Mouse (Mus musculus): ENCODE results near the gene Pcyt1a.
"Not testable (repeated sequence)": the region's sequence is repeated elsewhere in the genome, so short reads cannot be mapped to it uniquely, and the experiment has no call there.

Gene Pcyt1a

GRCm38 (mm10) chr16:32431926-32432325 is 1.2 kb downstream of the Pcyt1a start:
- in situ Hi-C loops (cut with MboI; ENCODE audit: low sequenced_read_pairs), result no loop called here

- in situ Hi-C loops (cut with MboI; ENCODE audit: low sequenced_read_pairs), result no loop called here
These were observed 2.4 kb downstream of the Pcyt1a start for GRCm38 (mm10) chr16:32433138-32433537.

- in situ Hi-C loops (cut with MboI; ENCODE audit: low sequenced_read_pairs), result no loop called here
These were observed 3.3 kb downstream of the Pcyt1a start for GRCm38 (mm10) chr16:32434066-32434465.

DNA sequence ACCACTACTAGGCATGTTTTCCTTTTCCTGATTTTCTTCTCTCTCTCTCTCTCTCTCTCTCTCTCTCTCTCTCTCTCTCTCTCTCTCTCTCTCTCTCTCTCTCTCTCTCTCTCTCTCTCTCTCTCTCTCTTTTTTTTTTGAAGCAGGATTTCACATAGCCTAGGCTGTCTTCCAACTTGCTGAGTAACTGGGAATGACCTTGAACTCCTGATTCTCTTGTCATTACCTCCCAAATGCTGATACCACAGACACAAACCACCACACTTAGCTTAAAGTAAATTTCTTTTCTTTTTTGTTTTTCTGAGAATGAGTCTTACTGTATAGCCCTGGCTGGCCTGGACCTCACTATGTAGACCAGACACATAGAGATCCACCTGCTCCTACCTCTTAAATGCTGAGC is 4.0 kb downstream of the Pcyt1a start:
- in situ Hi-C loops (cut with MboI; ENCODE audit: low sequenced_read_pairs), result no loop called here

DNA sequence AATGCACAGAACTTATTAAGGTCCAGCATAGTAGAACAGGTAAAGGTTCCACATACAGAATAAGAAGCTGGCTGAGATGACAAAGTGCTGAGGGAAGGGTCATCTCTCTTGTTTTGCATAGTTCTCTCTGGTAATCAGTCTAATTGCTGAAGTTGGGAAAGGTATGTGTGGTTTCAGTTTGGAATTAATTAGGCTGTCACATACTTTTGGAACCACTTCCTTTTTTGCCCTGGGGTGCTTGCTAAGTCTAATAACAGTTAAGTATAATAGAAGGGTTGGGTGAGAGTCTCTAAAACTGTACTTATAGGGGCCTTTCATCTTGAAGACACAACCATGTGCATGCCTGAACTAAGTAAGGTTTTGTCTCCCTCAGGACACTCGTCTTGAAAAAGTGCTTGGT is 5.9 kb downstream of the Pcyt1a start:
- in situ Hi-C loops (cut with MboI; ENCODE audit: low sequenced_read_pairs), result no loop called here

DNA sequence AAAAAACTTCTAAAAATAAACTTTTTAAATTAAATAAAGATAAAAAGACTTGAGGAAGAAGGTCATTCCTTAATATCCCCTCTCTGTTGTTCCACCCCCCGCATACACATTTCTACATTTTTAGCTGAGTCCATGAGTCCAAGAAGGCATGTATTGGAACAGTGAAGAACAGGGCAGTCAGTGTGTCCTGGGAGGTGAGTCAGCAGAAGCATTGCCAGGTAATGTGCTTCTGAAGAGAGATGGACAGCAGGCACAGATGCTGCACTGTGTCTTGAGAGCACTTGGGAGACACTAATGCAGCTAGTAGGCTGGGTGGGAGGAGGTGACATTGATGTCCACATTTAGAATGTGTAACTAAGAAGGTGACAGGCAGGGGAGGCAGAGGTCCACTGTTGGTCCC is 6.5 kb downstream of the Pcyt1a start:
- in situ Hi-C loops (cut with MboI; ENCODE audit: low sequenced_read_pairs), result no loop called here

DNA sequence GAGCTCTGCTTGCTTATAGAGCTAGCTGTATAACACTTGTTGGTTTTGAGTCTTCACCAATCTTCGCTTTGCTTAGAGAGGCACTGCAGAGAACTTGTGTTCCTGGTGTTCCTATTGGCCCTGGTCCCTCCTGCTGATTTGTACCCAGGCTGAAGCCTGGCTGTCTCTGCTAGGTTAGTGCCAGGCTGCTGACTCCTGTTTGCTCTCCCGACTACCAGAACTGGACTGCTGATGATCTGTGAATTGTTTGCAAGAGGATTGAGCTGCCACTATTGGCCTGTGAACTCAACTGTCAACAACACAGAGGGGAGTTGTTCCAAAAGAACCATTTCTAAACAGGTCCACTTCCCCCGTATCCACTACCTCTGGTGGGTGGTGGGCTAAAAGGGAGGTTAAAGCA is 10.7 kb downstream of the Pcyt1a start:
- in situ Hi-C loops (cut with MboI; ENCODE audit: low sequenced_read_pairs), result no loop called here

DNA sequence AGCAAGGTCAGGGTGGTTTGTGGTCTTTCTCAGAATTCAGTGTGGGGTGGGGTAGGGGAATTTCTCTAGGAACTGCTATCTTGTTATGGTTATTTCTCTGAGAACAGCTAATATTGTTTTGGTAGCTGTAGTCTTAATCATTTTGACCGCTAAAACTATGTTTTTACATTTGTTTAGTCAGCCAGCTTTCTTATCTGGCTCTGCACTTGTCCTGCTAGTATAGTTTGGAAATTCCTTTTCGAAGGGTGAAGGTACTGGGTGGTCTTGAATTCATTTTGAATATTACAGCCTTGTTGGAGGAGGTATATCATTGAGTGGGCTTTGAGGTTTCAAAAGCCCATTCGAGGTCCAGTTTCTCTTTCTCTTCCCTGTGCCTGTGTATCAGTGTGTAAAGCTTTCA is 13.9 kb downstream of the Pcyt1a start:
- in situ Hi-C loops (cut with MboI; ENCODE audit: low sequenced_read_pairs), result not testable (repeated sequence)

GRCm38 (mm10) chr16:32445558-32445957 is 14.8 kb downstream of the Pcyt1a start:
- in situ Hi-C loops (cut with MboI; ENCODE audit: low sequenced_read_pairs), result no loop called here

- in situ Hi-C loops (cut with MboI; ENCODE audit: low sequenced_read_pairs), result no loop called here
These were observed 15.9 kb downstream of the Pcyt1a start for GRCm38 (mm10) chr16:32446563-32447138.

DNA sequence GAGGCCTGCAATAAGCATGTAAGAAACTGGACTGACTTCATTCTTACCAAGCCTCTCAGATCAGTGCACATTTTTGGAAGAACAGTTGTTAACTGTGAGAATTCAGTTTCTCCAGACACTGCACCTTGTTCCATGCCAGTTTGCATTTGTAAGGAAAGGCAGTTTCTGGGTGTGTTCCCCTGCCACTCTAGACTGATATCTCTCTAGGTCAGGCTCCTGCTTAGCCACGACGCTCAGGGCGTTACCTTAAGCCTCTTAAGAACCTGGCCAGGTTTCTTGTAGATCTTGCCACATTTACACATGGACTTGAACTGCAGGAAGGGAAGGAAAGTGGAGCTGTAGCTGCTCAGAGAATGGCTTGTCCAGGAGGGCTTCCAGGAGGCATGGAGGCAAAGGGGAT is 18.9 kb downstream of the Pcyt1a start:
- in situ Hi-C loops (cut with MboI; ENCODE audit: low sequenced_read_pairs), result no loop called here

DNA sequence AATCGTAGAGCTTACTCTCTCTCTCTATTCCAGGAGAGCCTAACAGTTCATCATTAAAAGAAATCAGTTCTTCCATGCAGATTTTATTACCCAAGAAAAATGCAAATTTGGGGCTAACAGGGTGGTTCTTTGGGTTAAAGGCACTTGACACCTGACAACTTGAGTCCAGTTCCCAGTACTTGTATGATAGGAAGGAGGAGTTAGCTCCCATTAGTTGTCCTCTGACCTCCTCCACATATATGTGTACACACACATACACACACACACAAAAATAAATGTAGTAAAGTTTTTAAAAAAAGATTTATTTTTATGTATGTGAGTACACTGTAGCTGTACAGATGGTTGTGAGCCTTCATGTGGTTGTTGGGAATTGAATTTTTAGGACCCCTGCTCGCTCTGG is 19.4 kb downstream of the Pcyt1a start:
- in situ Hi-C loops (cut with MboI; ENCODE audit: low sequenced_read_pairs), result no loop called here

DNA sequence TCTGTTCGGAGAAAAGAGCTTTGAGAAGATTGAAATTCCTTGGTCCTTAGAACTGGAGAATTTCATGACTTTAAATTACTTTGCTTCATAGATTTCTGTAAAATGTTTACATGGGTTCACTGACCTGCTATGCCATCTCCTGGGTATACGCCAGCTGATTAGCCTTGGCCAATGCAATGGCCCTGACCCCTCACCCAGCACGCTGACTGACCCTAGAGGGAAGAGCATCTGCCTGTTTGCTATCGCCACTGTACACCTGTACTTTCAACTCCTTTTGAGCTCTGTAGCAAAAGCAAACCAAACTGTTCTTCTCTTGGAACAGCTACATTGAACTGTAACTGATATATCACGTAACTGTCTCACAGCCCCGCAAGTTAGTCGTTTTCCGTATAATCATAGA is 22.4 kb downstream of the Pcyt1a start:
- in situ Hi-C loops (cut with MboI; ENCODE audit: low sequenced_read_pairs), result no loop called here

GRCm38 (mm10) chr16:32454646-32455045 is 23.9 kb downstream of the Pcyt1a start:
- in situ Hi-C loops (cut with MboI; ENCODE audit: low sequenced_read_pairs), result no loop called here

DNA sequence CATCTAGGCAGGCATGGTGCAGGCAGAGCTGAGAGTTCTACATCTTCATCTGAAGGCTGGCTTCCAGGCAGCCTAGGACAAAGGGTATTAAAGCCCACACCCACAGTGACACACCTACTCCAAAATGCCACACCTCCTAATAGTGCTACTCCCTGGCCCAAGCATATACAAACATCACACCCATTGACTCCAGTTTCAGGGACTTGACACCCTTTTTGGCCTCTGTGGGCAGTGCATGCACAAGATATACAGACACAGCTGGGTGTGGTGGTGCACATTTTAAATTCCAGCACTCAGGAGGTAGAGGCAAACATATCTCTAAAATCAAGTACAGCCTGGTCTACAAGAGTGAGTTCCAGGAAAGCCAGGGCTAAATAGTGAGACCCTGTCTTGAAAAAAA is 25.4 kb downstream of the Pcyt1a start:
- in situ Hi-C loops (cut with MboI; ENCODE audit: low sequenced_read_pairs), result no loop called here

GRCm38 (mm10) chr16:32456761-32457160 is 26.0 kb downstream of the Pcyt1a start:
- in situ Hi-C loops (cut with MboI; ENCODE audit: low sequenced_read_pairs), result no loop called here

- in situ Hi-C loops (cut with MboI; ENCODE audit: low sequenced_read_pairs), result no loop called here
These were observed 27.1 kb downstream of the Pcyt1a start for GRCm38 (mm10) chr16:32457589-32458386.

- in situ Hi-C loops (cut with MboI; ENCODE audit: low sequenced_read_pairs), result no loop called here
These were observed 29.8 kb downstream of the Pcyt1a start for GRCm38 (mm10) chr16:32460518-32460917.

- in situ Hi-C loops (cut with MboI; ENCODE audit: low sequenced_read_pairs), result no loop called here
These were observed 31.0 kb downstream of the Pcyt1a start for GRCm38 (mm10) chr16:32461713-32462112.

DNA sequence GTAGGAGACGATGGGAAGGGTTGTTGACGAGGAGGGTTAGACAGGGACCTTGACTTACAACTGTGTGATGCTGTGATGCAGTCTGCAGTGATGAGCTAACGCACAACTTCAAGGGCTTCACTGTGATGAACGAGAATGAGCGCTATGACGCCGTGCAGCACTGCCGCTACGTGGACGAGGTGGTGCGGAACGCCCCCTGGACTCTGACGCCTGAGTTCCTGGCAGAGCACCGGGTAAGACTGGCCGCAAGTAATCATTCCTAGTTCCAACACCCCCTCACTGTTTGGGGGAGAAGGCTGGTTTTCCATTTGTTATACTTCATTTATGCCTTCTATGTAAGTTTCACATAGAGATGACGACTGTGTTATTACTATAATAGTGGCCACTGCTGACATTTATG is 32.2 kb downstream of the Pcyt1a start:
- in situ Hi-C loops (cut with MboI; ENCODE audit: low sequenced_read_pairs), result no loop called here

GRCm38 (mm10) chr16:32463426-32463825 is 32.7 kb downstream of the Pcyt1a start:
- in situ Hi-C loops (cut with MboI; ENCODE audit: low sequenced_read_pairs), result no loop called here

DNA sequence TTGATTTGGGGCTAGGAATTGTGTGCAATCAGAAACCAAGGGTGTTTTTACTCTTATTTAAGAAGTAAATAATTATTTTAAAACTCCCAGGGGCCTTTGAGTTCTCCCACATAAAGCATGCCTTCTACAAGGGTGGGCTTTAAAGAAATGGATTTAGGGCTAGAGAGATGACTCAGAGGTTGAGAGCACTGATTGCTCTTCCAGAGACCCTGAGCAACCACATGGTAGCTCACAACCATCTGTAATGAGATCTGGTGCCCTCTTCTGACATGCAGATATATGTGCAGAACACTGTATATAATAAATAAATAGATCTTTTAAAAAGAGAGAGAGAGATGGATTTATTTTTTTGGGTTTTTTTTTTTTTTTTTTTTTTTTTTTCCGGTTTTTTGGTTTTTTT is 34.2 kb downstream of the Pcyt1a start:
- in situ Hi-C loops (cut with MboI; ENCODE audit: low sequenced_read_pairs), result no loop called here

DNA sequence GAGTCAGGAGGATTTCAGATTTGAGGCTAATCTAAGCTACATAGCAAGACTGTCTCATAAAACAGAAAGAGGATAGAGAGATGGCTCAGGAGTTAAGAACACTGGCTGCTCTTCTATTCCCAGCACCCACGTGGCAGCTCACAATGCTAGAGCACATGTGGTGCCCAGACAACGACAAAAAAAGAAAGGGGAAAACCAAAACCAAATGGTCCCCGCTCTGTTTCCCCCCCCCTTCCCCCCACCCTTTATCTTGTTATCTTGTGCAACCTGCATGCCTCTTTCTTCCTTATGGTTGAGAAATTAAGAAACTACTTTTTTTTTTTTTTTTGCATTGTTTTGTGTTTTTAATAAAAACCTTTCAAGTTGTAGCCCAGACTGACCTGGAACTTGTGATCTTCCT is 37.8 kb downstream of the Pcyt1a start:
- in situ Hi-C loops (cut with MboI; ENCODE audit: low sequenced_read_pairs), result no loop called here

All from CH12F3 (cell line).